Mouse (Mus musculus) layer of hippocampus, postnatal 14 days (tissue): Measurements from ENCODE around the gene Acvr1. TPM values are rescaled to one million over a fixed set of nuclear protein-coding genes. Genes with fewer than 3 reads are reported as not detected.

Source experiments
- DNase-seq, 2 experiments: peaks; one replicate each; pipeline ENCODE4 v3.0.0; 2021 to 2022; ENCODE audit warnings: low spot score in 2 of 2, mixed read lengths in 1 of 2
- total RNA-seq, 2 experiments: library from RNA; stranded (reverse); gene quantifications; 2 replicates each; pipeline ENCODE4 v1.2.3; 2021

Acvr1 gene
- total RNA-seq, 2 experiments from 2014 or later: 49.0 to 49.9 TPM

DNA sequence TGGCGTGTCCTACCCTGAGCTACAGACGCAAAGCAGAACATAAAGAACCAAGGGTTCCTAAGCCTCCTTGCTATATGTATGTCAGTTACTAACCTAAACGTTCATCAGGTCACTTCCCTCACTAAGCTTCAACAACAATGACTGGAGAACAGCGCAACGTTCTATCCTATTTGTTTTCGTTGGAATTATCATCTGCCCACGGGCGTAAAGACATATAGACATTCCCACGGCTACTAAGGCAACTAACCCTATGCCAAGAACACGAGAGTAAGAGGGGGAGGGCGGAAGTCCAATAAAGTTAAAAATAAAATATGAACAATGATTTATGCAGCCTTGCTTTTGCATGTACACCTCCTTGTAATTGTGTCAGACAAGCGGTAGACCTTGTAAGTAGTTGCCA, 43.9 kb downstream of the Acvr1 start:
- no peak for DNase-seq

DNA sequence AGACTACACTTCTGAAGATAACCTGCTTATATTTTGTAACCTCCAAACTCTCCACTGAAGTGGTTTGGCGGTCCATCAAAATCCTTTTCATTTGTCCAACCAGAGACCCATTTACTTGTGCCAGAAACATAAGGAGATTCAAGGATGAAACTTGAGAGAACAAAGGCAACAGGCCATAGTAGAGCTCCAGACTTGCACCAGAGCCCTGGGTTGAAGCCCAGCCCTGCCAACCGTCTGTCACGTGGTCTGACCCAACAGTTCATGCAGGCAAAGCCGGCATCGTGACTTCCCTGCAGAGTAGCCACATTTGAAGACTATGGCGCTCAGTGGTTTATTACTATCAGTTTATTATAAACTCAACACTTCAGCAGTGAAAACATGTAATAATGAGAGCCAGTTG, 45.3 kb downstream of the Acvr1 start:
- DNase-seq: no peak

DNA sequence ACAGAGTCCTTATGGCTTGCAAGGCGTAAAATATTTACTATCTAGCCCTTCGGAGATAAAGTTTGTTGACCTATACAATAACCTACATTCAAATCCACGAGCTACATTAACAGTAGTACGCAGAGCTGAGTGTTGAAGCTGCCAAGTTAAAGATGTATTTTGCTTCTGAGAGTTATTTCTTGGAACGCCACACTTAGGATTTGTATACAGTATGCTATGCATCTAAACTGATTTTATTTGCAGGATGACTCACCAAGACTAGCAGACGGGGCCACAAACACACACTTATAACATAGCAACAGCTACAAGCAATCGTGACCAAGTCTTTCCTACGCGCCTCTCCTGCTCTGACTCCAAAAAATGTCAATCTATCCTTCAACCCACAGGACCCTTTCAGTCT, 46.2 kb downstream of the Acvr1 start:
- DNase-seq: no peak

DNA sequence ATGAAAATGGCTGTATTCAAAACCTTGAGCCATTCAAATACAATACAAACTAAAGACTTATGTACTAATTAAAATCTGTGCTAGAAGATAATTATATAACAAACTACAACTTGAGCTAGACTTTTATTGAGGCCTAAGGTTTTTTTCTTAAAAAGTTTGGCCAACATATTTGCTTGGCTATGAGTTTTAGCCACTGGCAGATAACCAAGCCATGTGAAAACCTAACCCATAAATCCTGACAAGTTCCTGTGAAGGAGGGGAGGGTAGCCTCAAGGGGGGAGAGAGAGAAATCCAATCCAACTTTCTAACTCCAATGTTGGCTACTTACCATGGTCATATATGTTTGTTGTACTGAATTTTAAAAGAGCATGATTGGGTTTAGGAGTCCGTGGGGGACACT, 48.4 kb downstream of the Acvr1 start:
- DNase-seq: no peak

DNA sequence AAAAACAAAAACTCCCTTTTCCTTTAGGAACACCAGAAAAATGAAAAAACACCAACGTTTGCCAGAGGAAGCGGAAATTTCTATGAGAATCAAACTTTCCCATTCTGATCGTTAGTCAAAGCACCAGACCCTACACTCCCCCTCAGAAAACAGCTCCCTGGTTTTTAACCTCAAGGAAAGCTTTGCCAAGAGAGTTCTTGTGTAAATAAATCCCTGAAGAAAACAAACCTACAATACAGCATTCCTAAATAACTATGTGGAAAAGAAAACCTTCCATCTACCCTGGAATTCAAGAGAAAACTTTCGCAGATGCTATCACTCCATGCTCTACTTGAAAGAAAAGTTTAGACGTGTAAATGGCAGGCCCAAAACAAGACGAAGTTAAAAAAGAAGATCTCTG, 50.0 kb downstream of the Acvr1 start:
- DNase-seq: no peak

DNA sequence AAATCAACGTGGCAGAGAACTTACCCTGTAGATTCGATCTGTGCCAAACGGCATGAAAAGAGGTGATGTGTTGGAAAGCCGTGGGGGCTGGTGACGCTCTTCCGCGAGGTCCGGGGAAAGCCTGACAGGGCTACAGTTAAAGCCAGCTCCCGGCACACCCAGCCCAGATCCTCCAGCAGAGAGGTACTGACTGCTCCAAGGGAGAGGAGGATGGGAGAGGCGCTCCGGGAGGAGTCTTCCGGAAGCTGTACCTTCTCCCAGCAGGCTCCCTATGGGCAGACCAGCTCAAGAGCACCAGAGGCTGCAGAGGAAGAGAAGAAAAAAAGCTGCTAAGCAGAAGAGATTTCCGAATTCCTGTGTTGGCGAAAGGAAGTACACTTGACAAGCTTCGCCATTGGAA, 51.0 kb downstream of the Acvr1 start:
- DNase-seq: no peak

DNA sequence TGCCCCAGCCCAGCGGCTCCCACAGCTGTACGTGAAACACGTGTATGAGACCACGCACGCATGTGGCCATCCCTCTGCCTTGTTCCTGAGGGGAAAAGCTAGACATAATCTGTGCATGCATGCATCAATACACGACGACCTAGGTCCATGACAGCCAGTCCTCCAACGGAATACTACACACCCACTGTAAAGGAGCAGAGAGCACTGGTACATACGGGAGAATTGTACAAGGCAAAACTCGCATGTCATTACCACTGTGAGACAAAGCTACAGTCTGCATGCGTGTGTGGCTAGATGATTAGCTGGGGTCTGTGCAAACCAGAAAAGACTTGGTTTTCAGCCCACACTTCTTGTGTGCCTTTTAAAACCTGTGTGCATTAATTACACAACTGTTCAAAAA, 52.5 kb downstream of the Acvr1 start:
- DNase-seq: no peak

DNA sequence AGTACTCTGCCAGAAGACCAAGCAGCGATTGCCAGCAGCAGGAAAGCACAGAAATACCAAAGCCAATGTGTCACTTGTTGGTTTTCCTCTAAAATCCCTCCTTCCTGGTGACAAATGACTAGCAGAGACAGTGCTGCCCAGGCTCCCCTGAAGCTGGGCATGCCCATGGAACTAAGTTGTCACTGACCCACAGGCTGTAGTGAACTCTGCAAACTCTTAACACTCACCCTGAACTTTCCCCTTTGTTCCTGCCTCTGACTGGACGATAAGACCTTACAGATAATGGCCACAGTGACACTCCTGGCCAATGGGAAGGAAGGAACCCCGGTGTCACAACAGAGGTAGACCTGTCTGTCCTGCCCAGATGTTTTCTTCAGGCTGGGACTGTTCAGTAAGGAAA, 53.7 kb downstream of the Acvr1 start:
- DNase-seq: no peak

DNA sequence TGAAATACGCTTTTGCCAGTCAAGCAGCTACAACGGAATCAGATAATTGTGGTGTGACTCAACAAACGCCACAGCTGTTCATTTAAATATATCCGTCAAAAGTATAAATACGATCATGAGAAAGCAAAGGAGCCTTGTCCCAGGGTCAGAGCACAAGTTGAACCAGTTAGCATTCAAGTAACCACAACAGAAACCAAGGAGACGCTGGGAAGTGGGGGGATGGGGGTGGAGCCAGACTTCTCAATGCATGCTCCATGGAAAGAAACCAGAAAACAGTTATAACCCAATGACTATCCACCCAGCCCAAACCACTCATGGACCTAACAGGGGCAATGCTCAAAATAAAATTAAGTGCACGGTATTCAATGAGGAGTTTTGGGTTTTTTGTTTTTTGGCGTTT, 56.8 kb downstream of the Acvr1 start:
- no peak for DNase-seq

DNA sequence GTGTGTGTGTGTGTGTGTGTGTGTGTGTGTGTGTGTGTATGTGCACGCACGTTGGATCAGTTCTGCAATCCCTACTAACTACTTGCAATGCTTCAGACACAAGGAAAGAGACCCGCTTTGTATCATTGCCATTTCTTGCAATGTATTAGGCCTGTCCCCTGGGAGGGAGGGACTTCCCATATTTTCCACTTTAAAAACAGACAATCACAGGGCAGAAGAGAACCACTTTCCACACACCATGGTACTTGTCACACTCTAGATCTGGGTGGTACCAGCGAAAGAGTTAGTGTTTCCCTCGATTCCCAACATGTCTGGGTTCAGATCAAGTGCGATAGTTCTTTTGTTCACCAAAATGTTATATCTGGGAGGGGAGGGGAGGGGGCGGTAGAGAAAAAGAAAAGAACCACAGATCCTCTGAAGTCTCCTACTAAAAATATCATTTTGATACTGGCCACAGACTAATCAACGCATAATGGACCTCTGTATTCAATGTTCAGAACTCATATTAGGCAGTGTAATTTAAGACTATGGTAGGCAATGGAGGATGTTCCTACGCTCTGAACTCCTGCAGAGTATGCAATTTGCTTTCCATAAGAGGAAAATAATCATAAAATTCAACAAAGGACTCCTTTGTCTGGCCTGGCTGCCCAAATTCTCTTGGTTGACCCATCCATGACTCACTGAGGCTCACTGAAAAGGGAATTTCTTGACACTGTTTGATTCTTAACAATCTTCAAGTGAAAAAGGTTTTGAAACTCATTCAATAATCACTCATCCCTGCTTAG, 61.5 kb downstream of the Acvr1 start:
- DNase-seq: no peak

DNA sequence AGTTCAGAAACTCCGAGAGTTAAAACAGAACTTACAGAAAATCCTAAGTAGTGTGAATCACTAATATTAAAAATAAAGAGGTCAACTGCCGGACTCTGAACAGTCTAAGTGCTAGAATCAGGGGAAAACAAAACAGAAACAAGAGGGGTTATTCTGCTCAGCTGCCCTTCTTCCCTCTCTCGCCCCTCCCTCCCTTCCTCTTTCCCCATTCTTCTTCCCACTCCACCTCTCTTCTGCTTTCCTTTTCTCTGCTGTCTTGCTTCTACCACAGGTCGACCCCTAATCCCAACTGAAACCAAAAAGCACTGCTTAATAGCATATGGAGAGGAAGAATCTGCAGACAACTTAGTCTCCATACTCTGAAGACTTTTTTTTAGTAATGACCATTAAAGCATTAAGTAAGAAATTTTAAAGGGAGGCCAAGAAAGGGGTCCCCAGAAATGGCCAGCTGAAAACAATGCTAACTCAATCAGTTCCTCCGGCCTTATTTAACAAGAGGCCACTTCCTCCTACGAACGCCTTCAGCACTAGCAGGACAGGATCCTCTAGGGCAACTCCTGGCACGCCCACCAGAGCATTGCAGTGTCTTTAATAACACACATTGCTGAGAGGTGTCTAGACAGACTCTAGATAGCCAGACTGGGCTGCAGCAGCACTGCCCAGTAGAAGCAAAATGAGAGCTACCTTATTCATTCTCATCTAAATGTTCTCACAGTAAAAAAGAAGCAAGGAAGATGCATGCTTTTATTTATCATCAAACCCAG, 70.1 kb downstream of the Acvr1 start:
- no peak for DNase-seq

DNA sequence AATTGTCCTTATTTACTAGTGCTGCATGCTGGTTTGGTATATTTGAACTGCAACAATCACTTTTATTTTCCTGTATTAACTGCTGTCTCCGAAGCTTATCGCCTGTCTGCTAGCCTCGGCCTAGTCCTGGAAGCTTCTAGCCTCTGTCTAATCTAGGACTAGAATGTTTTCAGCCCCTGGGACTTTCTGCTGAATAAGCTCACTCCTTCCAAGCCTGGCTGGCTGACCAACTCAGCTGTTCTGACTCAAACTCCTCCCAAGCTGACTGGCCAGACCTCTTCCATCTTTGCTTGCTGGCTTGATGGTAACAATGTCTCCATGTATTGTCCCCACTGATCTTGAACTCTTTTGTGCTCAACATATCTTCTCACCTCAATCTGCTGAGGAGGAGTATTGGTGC, 71.7 kb downstream of the Acvr1 start:
- DNase-seq: no peak

DNA sequence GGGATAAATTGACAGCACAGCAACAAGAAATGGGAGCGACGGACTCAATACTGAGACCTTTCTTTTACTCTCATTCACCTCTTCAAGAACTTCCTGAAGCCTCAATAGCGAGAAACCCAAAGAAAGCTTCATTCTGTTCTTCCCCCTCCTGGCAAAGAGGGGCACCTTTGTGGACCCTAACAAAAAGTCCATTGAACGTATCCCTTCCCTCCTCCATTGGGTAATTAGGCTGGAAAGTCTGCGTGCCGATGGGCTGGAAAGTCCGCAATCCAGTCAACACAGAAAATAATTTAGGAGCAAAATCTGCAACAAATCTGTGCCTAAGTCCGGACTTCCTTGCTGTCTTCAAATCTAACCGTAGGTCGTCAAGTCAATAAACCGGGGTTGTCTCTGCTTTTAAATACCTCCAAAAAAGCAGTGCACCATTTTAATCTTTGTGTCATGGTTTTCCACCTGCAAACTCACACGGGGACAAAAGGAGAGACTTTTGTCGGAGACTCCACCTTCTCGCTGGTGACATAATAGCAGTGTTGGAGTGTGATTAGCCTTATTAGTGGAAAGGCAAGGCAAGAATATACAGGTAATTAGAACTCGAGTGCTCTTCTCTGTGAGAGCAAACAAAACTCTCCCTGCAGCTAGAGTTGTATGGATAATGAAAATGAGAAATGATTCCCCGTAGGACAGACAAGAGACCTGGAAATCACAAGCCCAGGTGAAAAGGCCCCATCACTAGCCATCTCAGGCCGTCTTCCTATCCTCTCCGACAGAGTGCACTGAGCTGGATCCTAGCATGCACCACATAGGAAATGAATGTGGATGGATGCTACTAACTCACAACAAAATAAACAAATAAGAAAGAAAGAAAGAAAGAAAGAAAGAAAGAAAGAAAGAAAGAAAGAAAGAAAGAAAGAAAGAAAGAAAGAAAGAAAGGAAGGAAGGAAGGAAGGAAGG, 73.0 kb downstream of the Acvr1 start:
- no peak for DNase-seq

DNA sequence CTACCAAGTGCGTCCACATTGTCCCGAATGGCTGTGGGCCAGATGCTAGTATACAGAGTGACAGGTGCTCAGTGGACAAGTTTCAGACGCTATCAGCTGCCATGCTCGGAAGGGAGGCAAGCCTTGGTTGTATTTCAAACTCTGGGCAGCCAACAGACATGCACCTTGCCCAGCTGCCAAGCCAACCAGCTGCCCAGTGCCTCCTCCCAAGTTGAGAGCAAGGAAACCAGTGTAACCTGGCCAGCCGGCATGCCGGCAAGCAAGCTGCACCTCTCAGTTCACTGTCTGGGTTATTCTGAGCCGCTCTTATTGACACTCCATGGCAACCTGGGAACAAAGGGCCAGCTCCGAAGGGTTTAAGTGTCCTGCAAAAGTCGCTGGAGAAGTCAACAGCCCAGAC, 77.7 kb downstream of the Acvr1 start:
- DNase-seq: no peak

DNA sequence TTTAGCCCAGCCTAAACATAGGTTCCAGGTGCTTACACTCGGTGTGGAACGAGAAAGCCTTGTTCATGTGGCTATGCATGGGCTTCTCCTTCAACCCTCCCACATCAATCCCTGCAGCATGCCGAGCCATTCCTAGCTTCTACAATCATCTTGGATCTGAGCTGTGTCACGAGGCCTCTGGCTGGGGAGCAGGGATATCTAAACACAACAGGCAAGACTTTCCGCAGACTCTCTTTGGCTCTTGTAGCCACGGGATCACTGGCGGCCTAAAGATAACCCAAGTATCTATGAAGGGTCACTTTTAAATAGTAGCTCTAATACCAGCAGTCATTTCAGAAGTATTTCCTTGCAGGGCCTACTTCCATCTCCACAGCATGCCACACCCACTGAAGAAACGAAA, 78.6 kb downstream of the Acvr1 start:
- DNase-seq: no peak

DNA sequence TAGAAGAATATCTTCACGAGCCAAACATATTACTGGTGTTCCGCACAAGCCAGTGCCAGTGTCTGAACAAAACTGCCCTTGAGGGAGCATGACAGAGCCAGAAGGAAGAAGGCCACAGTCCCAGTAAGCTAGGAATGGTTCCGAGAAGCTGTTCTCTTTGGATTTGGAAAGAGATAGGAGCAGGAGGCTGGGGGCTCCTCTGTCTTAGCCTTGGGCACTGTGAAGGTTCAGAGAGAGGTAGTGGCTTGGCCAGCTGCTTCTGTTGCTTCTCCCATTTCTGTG, 79.7 kb downstream of the Acvr1 start:
- DNase-seq: no peak

DNA sequence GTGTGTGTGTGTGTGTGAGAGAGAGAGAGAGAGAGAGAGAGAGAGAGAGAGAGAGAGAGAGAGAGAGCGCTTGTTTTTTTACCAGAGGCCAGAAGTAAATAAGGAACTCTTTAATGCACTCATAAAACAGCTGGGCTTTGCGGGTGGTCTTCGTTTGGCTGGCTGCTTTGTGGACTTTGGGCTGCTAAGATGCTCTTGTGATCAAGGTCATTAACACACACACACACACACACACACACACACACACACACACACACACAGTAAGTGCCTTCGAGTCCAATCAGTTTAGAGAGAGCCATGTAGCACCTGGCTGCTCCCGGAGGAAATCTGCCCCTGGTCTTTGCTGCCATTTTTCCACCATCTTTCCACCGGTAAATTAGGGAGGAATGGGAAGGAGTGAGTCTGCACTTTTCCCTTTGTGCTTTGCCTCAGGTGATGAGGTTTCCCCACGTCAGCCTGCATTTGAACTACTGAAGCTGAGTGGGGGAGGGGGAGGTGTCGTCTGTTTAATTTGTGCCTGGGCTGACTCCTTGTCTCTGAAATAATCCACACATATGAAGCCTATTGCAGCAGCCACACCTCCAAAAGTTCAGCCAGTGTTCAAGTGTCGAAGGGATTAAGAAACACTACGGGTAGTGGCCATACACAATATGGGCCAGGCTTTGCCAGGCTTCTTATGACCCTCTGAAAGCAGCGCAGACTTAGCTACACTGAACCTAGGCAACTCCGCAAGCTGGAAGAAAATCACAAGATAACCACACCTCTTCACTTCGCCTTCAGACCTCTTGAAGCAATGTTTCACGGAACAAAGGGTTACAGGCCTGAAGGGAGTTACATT, 80.3 kb downstream of the Acvr1 start:
- DNase-seq: no peak

DNA sequence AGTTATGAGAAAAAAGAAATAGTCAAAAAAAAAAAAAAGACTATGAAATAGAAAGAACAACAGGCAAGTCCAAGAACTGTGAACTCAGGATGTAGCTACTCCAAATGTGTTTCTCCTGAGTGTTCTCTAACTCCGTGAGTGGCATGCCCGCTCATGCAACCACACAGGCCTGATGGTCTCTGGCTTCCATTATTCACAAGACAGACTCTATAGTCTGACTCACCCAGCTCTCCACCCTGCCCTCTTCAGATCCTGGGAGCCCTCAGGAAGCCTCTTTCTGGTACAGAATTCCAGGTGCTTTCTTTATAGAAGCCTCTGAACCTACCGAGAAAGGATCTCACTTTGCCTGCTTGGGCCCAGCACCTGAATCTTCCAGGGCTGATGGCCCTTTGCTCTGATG, 81.3 kb downstream of the Acvr1 start:
- no peak for DNase-seq

DNA sequence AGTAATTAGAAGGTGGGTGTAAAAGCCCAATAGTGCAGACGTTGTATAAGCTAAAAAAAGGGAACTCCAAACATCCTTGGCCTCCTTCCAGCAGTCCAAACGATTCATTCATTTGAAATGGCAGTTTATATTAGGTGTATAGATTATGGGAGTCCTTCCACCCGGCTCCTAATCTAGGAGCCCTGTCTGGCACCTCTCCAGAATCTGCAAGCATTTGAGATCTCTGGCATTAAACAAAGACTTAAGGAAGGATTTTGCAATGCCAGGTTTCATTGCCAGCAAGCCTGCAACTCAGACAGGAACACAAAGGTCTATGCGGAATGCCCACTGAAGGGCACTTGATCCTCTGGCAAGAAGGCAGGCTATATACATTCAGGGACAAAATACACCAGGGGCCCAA, 81.8 kb downstream of the Acvr1 start:
- no peak for DNase-seq

DNA sequence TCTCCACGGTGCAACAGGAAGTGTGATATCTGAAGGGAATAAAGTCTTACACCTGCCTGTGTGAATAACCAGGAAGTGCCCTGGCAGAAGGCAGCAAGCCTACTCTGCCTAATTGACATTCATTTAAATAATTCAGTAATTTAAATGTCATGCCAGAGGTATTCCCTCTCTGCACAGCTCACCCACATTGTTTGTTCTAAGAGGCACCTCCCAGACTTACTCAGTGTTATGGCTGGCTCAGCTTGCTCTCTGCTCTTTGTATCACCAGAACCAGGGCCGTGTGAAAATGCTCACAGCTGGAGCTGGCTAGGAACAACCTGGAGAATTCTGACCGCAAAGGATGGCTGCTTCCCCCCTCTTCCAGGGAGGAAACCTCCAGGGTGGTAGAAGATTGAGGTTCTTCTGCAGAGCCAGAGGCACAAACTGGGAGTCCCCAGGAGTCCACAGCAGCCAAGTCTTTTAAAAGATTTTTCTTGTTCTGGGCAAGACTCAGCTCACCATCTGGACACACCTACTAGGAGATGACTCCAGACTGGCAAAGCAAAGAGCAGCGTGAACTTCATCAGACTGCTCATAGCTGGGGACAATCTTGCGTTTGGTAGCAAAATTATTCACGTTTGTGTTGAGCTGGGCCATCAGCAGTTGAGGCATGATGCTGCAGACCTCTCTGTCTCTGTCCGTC, 82.5 kb downstream of the Acvr1 start:
- no peak for DNase-seq
